Mouse (Mus musculus) lung, postnatal 4 days (tissue): ENCODE measurements around the gene Celf2.
"Not testable (repeated sequence)": the region's sequence is repeated elsewhere in the genome, so short reads cannot be mapped to it uniquely, and the experiment has no call there.

Experiments used
- DNase-seq, 2 experiments: peaks; one replicate each; pipeline ENCODE4 v3.0.0; 2021

Gene Celf2

GRCm38 (mm10) chr2:7378736-7379135 is 130.6 kb downstream of the Celf2 start:
- DNase-seq, result no peak

- no peak for DNase-seq
These were observed 131.5 kb downstream of the Celf2 start for GRCm38 (mm10) chr2:7377878-7378277.

GRCm38 (mm10) chr2:7367738-7368137 is 141.6 kb downstream of the Celf2 start:
- no peak for DNase-seq

GRCm38 (mm10) chr2:7359557-7359956 is 149.8 kb downstream of the Celf2 start:
- no peak for DNase-seq

- no peak for DNase-seq
These were observed 150.5 kb downstream of the Celf2 start for GRCm38 (mm10) chr2:7358816-7359215.

- peak in 1 of 2 experiments; percentile 4 for DNase-seq
These were observed 158.1 kb downstream of the Celf2 start for GRCm38 (mm10) chr2:7351234-7351633.

GRCm38 (mm10) chr2:7346703-7347461 is 162.5 kb downstream of the Celf2 start:
- DNase-seq, result no peak

- no peak for DNase-seq
These were observed 164.4 kb downstream of the Celf2 start for GRCm38 (mm10) chr2:7344951-7345350.

- DNase-seq, result no peak
These were observed 166.4 kb downstream of the Celf2 start for GRCm38 (mm10) chr2:7342911-7343478.

- DNase-seq, result no peak
These were observed 174.5 kb downstream of the Celf2 start for GRCm38 (mm10) chr2:7334846-7335245.

GRCm38 (mm10) chr2:7328018-7328899 is 181.1 kb downstream of the Celf2 start:
- DNase-seq, result no peak

- DNase-seq, result no peak
These were observed 189.6 kb downstream of the Celf2 start for GRCm38 (mm10) chr2:7319760-7320159.

GRCm38 (mm10) chr2:7311776-7312175 is 197.6 kb downstream of the Celf2 start:
- DNase-seq, result no peak

- DNase-seq, result no peak
These were observed 198.6 kb downstream of the Celf2 start for GRCm38 (mm10) chr2:7310840-7311182.

- DNase-seq, result no peak
These were observed 199.1 kb downstream of the Celf2 start for GRCm38 (mm10) chr2:7310129-7310839.

- no peak for DNase-seq
These were observed 200.0 kb downstream of the Celf2 start for GRCm38 (mm10) chr2:7309324-7309723.

GRCm38 (mm10) chr2:7308731-7309130 is 200.6 kb downstream of the Celf2 start:
- no peak for DNase-seq

- DNase-seq, result no peak
These were observed 221.9 kb downstream of the Celf2 start for GRCm38 (mm10) chr2:7287434-7287833.

GRCm38 (mm10) chr2:7273214-7273613 is 236.1 kb downstream of the Celf2 start:
- DNase-seq, result no peak

GRCm38 (mm10) chr2:7270051-7270450 is 239.3 kb downstream of the Celf2 start:
- peak; percentile 27 to 36 for DNase-seq

- DNase-seq, result no peak
These were observed 242.2 kb downstream of the Celf2 start for GRCm38 (mm10) chr2:7267166-7267565.

GRCm38 (mm10) chr2:7262668-7263067 is 246.7 kb downstream of the Celf2 start:
- not testable (repeated sequence) for DNase-seq

- DNase-seq, result no peak
These were observed 249.2 kb downstream of the Celf2 start for GRCm38 (mm10) chr2:7260186-7260585.
